Mouse (Mus musculus): ENCODE measurements around the gene Fam219a.

Fam219a gene

DNA sequence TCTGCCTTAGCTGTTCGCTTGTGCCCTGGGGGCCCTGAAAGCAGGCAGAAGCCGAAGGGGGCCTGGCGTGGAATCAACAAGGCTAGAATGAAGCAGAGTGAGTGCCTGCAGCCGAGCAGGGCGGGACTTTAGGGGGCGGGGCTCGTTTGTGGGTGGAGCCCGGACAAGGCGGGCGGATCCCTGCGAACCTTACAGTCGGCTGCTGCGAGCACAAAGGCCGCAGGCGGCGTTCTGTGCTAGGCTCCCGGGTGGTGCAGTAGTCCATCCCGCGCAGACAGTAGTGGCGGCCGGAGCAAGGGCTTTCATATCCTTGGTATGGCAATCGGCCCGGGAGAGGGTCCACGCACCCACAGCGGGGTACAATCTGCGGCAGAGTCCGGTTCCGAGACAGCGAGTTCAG is 62.4 kb downstream of the Fam219a start:
- DNase-seq (ENCODE audit: inconsistent age in 2 of 2, low spot score in 1 of 2), result peak; percentile 92 to 96

DNA sequence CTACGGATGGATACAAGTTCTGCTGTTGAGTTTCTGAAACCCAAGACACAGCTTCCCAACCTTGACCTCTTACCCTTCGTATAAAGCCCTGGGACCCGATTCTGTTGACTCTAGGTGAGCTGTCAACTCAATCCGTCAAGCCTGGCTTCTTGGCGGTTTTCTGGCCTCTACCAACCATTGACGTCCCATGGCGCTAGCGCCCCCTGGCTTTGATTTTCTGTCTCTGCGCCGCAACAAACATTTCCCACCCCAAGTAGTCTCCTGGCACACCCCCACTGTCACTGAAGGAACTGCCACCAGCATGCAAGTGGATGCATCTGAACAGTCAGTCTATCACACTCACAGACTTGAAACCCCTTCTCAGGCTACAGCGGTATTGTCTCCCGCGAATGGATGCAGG is 63.2 kb downstream of the Fam219a start:
- DNase-seq (ENCODE audit: inconsistent age in 2 of 2, low spot score in 1 of 2), result peak; percentile 81 to 91

DNA sequence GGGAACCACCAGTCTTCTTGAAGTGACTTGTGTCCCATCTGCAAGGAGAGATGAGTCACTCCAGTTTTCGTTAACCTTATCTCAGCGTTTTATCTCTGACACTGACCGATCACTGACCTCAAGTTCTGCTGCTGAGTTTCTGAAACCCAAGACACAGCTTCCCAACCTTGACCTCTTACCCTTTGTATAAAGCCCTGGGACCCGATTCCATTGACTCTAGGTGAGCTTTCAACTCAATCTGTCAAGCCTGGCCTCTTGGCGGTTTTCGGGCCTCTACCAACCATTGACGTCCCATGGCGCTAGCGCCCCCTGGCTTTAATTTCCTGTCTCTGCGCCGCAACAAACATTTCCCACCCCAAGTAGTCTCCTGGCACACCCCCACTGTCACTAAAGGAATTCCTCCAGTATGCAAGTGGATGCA is 64.2 kb downstream of the Fam219a start:
- DNase-seq (ENCODE audit: inconsistent age in 2 of 2, low spot score in 1 of 2), result peak; percentile 63 to 83

DNA sequence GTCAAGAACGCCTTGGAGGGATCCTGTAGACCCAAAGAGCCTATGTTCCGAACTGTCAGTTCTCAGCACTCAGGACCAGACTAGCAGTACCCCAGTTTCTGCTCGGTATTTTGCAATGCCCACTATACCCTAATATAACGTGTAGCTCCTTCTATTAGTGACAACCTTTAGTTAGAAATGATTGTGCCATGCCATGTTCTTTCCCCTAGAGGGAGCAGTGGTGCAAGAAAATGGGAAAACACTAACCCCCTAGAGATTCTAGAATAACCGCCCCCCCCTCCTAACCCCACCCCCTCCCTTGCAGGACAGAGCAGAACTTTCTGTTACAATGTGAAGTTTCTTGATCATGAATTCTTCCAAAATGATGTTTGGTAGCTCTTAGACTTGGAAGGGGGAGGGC is 65.0 kb downstream of the Fam219a start:
- no peak for DNase-seq (ENCODE audit: inconsistent age in 2 of 2, low spot score in 1 of 2)

DNA sequence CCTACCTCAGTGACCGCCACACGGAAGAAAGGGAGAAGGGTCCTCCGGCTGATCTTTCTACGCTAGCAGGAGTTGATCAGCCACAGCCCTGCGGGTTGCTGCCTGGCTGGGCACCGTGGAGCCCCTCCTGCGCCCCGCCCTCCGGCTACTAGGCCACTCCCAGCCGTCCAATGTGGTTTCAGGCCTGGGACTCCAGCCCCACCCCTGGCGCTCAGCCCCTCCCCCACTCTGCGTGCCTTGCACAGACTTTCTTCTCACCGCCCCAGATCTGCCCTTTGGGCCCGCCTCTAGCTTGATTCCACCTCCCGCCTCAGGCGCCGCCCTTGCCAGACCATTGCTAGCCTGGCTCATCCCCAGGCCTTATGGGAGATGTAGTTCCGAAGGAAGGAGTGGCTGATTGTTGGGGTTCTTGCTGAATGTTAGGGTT is 66.3 kb downstream of the Fam219a start, which contains the start of gene AI464131:
TSS of gene AI464131 (minus strand) at position 91 of the 427 bp plus-strand sequence.
- DNase-seq (ENCODE audit: inconsistent age in 2 of 2, low spot score in 1 of 2), result peak; percentile 99 to 100

GRCm38 (mm10) chr4:41502171-41502940 is 67.0 kb downstream of the Fam219a start:
- no peak for DNase-seq (ENCODE audit: inconsistent age in 2 of 2, low spot score in 1 of 2)

- no peak for DNase-seq (ENCODE audit: inconsistent age in 2 of 2, low spot score in 1 of 2)
Observed at GRCm38 (mm10) chr4:41500787-41501186, 68.6 kb downstream of the Fam219a start.

DNA sequence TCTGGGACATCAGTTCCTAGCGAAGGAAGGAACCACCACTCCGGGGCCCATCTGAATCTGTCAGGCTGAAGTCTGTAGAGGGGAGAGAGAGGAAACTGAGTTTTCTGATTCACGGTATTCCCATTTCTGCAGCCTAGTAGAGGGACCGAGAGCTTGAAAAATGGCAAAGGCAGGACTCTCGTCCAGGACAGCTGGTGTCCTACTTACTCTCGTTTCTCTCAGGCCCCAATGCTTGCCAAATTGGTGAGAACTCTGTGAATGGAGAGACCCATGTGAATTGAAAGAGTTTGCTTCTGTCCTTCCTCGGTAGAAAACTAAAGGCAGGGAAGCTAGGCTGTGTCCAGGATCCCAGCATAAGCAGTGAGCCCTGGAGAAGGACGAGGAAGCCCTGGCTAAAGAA is 69.7 kb downstream of the Fam219a start:
- no peak for DNase-seq (ENCODE audit: inconsistent age in 2 of 2, low spot score in 1 of 2)

DNA sequence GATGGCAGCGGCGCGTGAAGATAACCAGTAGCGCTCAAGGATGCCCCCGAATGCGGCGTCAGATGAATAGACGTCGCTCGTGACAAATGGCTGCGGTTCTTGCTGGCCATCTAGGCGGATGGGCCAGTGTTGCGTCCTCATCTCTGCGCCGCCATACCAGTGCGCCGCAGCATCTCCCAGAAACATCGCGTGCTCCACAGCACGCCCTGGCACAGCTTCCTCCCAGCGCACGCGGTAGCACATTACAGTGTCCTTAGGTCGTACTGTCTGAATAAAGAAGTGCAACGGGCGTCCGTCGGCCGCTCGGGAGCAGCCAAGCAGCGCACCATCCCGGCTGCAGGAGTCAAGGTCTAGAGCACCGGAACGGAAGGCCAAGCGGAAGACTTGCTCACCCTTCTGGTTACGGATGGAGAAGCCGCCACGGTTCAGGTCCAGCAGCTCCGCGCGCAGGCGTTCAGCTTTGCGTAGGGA is 70.4 kb downstream of the Fam219a start:
- peak; percentile 39 to 68 for DNase-seq (ENCODE audit: inconsistent age in 2 of 2, low spot score in 1 of 2)

- peak in 1 of 2 experiments; percentile 35 for DNase-seq (ENCODE audit: inconsistent age in 2 of 2, low spot score in 1 of 2)
Observed at GRCm38 (mm10) chr4:41497995-41498845, 71.1 kb downstream of the Fam219a start.

- peak in 1 of 2 experiments; percentile 28 for DNase-seq (ENCODE audit: inconsistent age in 2 of 2, low spot score in 1 of 2)
Observed at GRCm38 (mm10) chr4:41497579-41497978, 71.8 kb downstream of the Fam219a start.

GRCm38 (mm10) chr4:41497046-41497445 is 72.3 kb downstream of the Fam219a start:
- no peak for DNase-seq (ENCODE audit: inconsistent age in 2 of 2, low spot score in 1 of 2)

DNA sequence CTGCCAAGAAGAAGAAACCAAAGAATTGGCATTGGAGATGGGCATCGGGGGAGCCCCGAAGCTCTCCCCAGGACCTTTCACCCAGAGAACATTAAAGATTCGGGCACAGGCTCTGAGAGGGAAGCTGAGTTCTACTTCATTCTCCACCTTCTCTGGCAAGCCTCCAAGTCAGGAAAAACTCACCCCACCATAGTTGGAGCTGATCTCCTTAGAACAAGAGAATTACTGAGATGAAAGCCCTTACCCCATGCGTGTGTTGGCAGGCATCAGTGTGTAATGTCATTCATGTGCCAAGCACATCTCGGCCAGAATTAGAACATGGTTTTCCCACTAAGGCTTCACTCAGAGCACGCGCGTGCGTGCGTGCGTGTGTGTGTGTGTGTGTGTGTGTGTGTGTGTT is 73.5 kb downstream of the Fam219a start:
- peak in 1 of 2 experiments; percentile 59 for DNase-seq (ENCODE audit: inconsistent age in 2 of 2, low spot score in 1 of 2)

DNA sequence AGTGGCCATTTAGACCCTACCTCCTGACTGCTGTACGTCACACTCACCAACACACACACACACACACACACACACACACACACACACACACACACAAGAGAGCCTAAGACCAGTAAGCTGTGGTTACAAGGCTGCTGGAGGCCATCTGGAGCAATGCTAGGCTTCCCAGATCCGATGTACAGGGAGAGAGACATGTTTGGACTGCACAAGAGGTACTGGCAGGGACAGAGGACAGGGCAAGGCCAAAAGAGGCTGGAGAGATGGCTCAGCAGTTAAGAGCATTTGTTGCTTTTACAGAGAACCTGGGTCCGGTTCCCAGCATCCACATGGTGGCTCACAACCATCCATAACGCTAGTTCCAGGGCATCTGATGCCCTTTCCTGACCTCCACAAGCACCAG is 74.3 kb downstream of the Fam219a start:
- DNase-seq (ENCODE audit: inconsistent age in 2 of 2, low spot score in 1 of 2), result no peak

GRCm38 (mm10) chr4:41494378-41494777 is 75.0 kb downstream of the Fam219a start:
- DNase-seq (ENCODE audit: inconsistent age in 2 of 2, low spot score in 1 of 2), result peak in 1 of 2 experiments; percentile 35

GRCm38 (mm10) chr4:41493464-41494116 is 75.7 kb downstream of the Fam219a start:
- DNase-seq (ENCODE audit: inconsistent age in 2 of 2, low spot score in 1 of 2), result peak; percentile 66 to 81

- no peak for DNase-seq (ENCODE audit: inconsistent age in 2 of 2, low spot score in 1 of 2)
Observed at GRCm38 (mm10) chr4:41492951-41493350, 76.4 kb downstream of the Fam219a start.

- peak; percentile 35 to 69 for DNase-seq (ENCODE audit: inconsistent age in 2 of 2, low spot score in 1 of 2)
Observed at GRCm38 (mm10) chr4:41481601-41482017, 87.7 kb downstream of the Fam219a start.

DNA sequence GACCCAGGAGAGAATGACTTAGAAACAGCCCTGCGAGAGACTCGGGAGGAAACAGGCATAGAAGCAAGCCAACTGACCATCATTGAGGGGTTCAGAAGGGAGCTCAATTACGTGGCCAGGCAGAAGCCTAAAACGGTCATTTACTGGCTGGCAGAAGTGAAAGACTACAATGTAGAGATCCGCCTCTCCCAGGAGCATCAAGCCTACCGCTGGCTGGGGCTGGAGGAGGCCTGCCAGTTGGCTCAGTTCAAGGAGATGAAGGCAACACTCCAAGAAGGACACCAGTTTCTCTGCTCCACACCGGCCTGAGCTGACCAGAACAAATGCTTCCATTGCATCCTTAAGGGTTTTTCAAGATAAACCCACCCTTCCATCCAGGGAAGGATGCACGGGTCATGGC is 89.1 kb downstream of the Fam219a start:
- DNase-seq (ENCODE audit: inconsistent age in 2 of 2, low spot score in 1 of 2), result peak in 1 of 2 experiments; percentile 72

GRCm38 (mm10) chr4:41479456-41479804 is 89.9 kb downstream of the Fam219a start:
- peak in 1 of 2 experiments; percentile 66 for DNase-seq (ENCODE audit: inconsistent age in 2 of 2, low spot score in 1 of 2)

DNA sequence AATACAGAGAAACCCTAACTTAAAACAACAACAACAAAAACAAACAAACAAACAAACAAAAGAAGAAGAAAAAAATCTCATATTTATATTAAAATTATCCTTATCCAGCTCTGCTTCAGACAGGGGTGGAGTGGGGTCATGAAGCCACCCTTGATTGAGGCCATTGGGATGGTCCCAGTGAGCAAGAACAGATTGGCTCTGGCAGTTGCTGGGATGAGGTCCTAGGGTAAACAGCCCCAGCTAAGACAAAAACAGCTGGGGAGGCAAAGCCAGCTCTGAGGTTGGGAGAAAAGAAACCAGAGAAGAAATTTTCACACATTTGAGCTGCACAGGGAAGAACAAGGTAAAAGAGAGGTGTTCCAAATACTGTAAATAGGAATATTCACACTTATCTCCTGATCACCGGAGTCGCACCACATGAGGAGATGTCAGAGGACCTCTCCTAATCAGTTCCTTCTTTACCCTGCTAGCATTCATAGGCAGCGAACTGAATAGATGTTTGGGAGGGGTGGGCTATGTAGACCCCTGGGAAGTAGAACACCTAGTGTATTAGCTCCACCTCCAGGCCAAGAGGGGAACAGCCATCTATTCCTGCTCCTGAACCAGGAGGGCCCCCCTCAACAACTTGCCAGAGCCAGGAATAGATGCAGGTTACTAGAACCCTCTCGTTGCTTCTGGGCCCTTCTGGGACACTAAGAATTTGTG is 90.4 kb downstream of the Fam219a start:
- DNase-seq (ENCODE audit: inconsistent age in 2 of 2, low spot score in 1 of 2), result no peak
